Mouse (Mus musculus) activated CD4-positive, CD25-positive, alpha-beta regulatory T cell, adult 9 weeks (primary cell): ENCODE measurements around the gene C130060K24Rik. TPM values are rescaled to one million over a fixed set of nuclear protein-coding genes. Genes with fewer than 3 reads are reported as not detected.

Source experiments
- polyA plus RNA-seq: library from polyadenylated mRNA; unstranded; fragments of 100-300 nt; shearing (Covaris generic); gene quantifications from one replicate; pipeline ENCODE4 v1.2.1, GENCODE M21; 2017

C130060K24Rik gene
- not detected for polyA plus RNA-seq

GRCm38 (mm10) chr6:65380918-65381772, at the start of gene C130060K24Rik:
Gene C130060K24Rik (plus strand): TSS chr6:65381105.

Other genes with a start within 250 kb of the C130060K24Rik start
- gene Hpgds, start 236.2 kb upstream of the C130060K24Rik start, polyA plus RNA-seq = 5.2 TPM
- gene Tnip3, start 144.2 kb downstream of the C130060K24Rik start, polyA plus RNA-seq = 5.4 TPM